Mouse (Mus musculus): ENCODE data around the gene Olfr1313. TPM values are rescaled to one million over a fixed set of nuclear protein-coding genes. Genes with fewer than 3 reads are reported as not detected.

Olfr1313 gene
- not detected in 2 replicates for total RNA-seq (2012; rRNA removed)
- not detected in 2 replicates for total RNA-seq (2014; rRNA removed)
- polyA plus RNA-seq (2012; ENCODE audit: insufficient read length, low read depth) = not detected in 2 replicates

DNA sequence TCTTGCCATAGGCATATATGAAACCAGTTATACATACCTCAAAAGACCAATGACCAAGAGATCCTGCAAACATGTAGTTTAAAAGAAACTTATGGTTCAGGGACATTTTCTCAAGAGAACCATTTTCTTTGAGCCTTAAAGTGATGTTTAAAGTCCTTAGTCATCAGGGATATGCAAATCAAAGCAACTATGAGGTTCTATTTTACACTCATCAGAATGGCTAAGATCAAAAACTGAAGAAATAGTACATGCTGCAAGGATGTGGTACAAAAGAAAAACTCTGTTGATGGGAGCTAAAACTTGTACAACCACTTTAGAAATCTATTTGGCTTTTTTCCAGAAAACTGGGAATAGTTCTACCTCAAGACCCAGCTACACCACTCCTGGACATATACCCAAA, at the start of gene Olfr1313:
TSS of gene Olfr1313 (minus strand) at position 101 of the 400 bp plus-strand sequence.
- dilution Hi-C loops (cut with MboI; ENCODE audit: extremely low pct_ligation_motif_present, extremely low pct_unique_long_range_greater_than_20kb, low sequenced_read_pairs) = no loop called here

DNA sequence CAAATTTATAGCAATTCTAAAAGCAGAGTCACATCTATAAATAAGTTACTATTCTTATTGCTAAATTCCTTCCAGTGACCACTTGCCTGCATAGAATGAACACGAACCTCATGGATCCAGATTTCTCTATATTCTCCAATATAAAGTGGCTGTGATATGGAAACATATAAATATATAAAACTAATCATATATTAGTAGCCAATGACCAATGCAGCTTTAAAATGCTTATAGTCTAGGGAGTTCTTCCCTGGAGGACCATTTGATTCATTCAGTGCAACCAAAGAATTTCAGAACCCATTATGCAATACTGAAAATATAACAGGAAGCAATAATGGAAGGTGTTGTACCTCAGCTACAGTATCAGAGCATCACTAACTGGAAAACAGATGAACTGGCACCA, 37.7 kb upstream of the Olfr1313 start, which contains the start of gene Olfr1315-ps1:
TSS of gene Olfr1315-ps1 (minus strand) at position 101 of the 400 bp plus-strand sequence.
- Histone ChIP-seq H3K4me1 (ENCODE audit: control insufficient read depth in 1 of 2, insufficient read depth in 2 of 2) (no peaks in the 10 kb centered on the region), H3K27me3 (replicated peaks) (peaks cover 2% of the 10 kb centered on the region), H3K9ac (ENCODE audit: insufficient read depth, low read depth) (no peak within 1 kb of the TSS), H3K27ac (ENCODE audit: insufficient read depth, low read depth) (no peak within 1 kb of the TSS), H3K4me3 (replicated peaks in 1 of 3; ENCODE audit: low read depth in 2 of 3, low read length in 2 of 3, poor library complexity in 1 of 3) (no peak within 1 kb of the TSS), H3K79me2 (replicated peaks; ENCODE audit: control insufficient read depth, extremely low read depth, insufficient read depth, poor library complexity, severe bottlenecking) (no peaks in the 10 kb centered on the region), H3K4me2 (ENCODE audit: insufficient read depth, low read depth, poor library complexity, severe bottlenecking) (no peak within 1 kb of the TSS), H3K9me3 (replicated peaks; ENCODE audit: low read length) (no peaks in the 10 kb centered on the region), H3K36me3 (replicated peaks in 1 of 2; ENCODE audit: control insufficient read depth in 1 of 2, insufficient read depth in 1 of 2, low read length in 1 of 2) (no peaks in the 10 kb centered on the region)
- no peak for DNase-seq (ENCODE audit: extremely low read depth)
- in situ Hi-C loops (cut with MboI; ENCODE audit: low pct_ligation_motif_present, low pct_unique_long_range_greater_than_20kb, low sequenced_read_pairs) (no loop called here), dilution Hi-C loops (cut with MboI; ENCODE audit: extremely low pct_ligation_motif_present, extremely low pct_unique_long_range_greater_than_20kb, low sequenced_read_pairs) (no loop called here)
- no peak for TF ChIP-seq POLR2AphosphoS2 (IDR thresholded peaks at IDR 0.05; ENCODE audit: low read depth, low read length)
- no peak for TF ChIP-seq CTCF (conservative IDR thresholded peaks at IDR 0.05 in 1 of 2, IDR thresholded peaks at IDR 0.05 in 1 of 2; ENCODE audit: low read depth in 2 of 2, low read length in 2 of 2)
- no peak for TF ChIP-seq NELFE (IDR thresholded peaks at IDR 0.05; ENCODE audit: low read depth, low read length)
- no peak for TF ChIP-seq ZMIZ1 (IDR thresholded peaks at IDR 0.05; ENCODE audit: low read depth, low read length)
- TF ChIP-seq RAD21 (IDR thresholded peaks at IDR 0.05; ENCODE audit: low read depth, low read length) = no peak
- no peak for TF ChIP-seq JUN (IDR thresholded peaks at IDR 0.05; ENCODE audit: insufficient read depth, low read depth, low read length)
- TF ChIP-seq SMC3 (IDR thresholded peaks at IDR 0.05; ENCODE audit: low read depth, low read length) = no peak
- TF ChIP-seq UBTF (IDR thresholded peaks at IDR 0.05; ENCODE audit: low read depth, low read length) = no peak
- TF ChIP-seq USF1 (IDR thresholded peaks at IDR 0.05; ENCODE audit: low read depth, low read length) = no peak
- TF ChIP-seq SIN3A (IDR thresholded peaks at IDR 0.05; ENCODE audit: low read length) = no peak
- TF ChIP-seq MEF2A (IDR thresholded peaks at IDR 0.05; ENCODE audit: borderline replicate concordance, low read depth, low read length) = no peak
- TF ChIP-seq USF2 (conservative IDR thresholded peaks at IDR 0.05; ENCODE audit: low read depth, low read length) = no peak
- no peak for TF ChIP-seq PAX5 (IDR thresholded peaks at IDR 0.05; ENCODE audit: low read length)
- TF ChIP-seq MAZ (IDR thresholded peaks at IDR 0.05; ENCODE audit: low read depth, low read length) = no peak
- TF ChIP-seq E2F4 (IDR thresholded peaks at IDR 0.05; ENCODE audit: insufficient replicate concordance, low read depth, low read length) = no peak
- TF ChIP-seq TCF12 (IDR thresholded peaks at IDR 0.05; ENCODE audit: low read depth, low read length) = no peak
- no peak for TF ChIP-seq JUND (conservative IDR thresholded peaks at IDR 0.05; ENCODE audit: low read depth, low read length)

More for the DNA sequence above, at the start of gene Olfr1313:
- in situ Hi-C loops (cut with MboI; ENCODE audit: low pct_ligation_motif_present, low pct_unique_long_range_greater_than_20kb, low sequenced_read_pairs) = no loop called here
- no peak for DNase-seq (ENCODE audit: extremely low read depth)
- Histone ChIP-seq H3K27me3 (replicated peaks) (peaks cover 7% of the 10 kb centered on the region), H3K4me1 (ENCODE audit: control insufficient read depth in 1 of 2, insufficient read depth in 2 of 2) (no peaks in the 10 kb centered on the region), H3K4me3 (replicated peaks in 1 of 3; ENCODE audit: low read depth in 2 of 3, low read length in 2 of 3, poor library complexity in 1 of 3) (no peak within 1 kb of the TSS), H3K36me3 (replicated peaks in 1 of 2; ENCODE audit: control insufficient read depth in 1 of 2, insufficient read depth in 1 of 2, low read length in 1 of 2) (no peaks in the 10 kb centered on the region), H3K9me3 (replicated peaks; ENCODE audit: low read length) (no peaks in the 10 kb centered on the region), H3K4me2 (ENCODE audit: insufficient read depth, low read depth, poor library complexity, severe bottlenecking) (no peak within 1 kb of the TSS), H3K79me2 (replicated peaks; ENCODE audit: control insufficient read depth, extremely low read depth, insufficient read depth, poor library complexity, severe bottlenecking) (no peaks in the 10 kb centered on the region), H3K27ac (ENCODE audit: insufficient read depth, low read depth) (no peak within 1 kb of the TSS), H3K9ac (ENCODE audit: insufficient read depth, low read depth) (no peak within 1 kb of the TSS)
- TF ChIP-seq NELFE (IDR thresholded peaks at IDR 0.05; ENCODE audit: low read depth, low read length) (no peak), ZMIZ1 (IDR thresholded peaks at IDR 0.05; ENCODE audit: low read depth, low read length) (no peak), EP300 (IDR thresholded peaks at IDR 0.05; ENCODE audit: low read length) (no peak), GABPA (IDR thresholded peaks at IDR 0.05; ENCODE audit: insufficient replicate concordance, low read depth, low read length) (no peak), IRF4 (IDR thresholded peaks at IDR 0.05; ENCODE audit: low read depth, low read length) (no peak), MAZ (IDR thresholded peaks at IDR 0.05; ENCODE audit: low read depth, low read length) (no peak), SMC3 (IDR thresholded peaks at IDR 0.05; ENCODE audit: low read depth, low read length) (no peak), JUN (IDR thresholded peaks at IDR 0.05; ENCODE audit: insufficient read depth, low read depth, low read length) (no peak), MAX (IDR thresholded peaks at IDR 0.05; ENCODE audit: low read length) (no peak)

All from CH12.LX (cell line).